Mouse (Mus musculus) ES-Bruce4 (cell line): ENCODE measurements around the gene 9130008F23Rik.

Source experiments
- CTCF ChIP-seq: IDR thresholded peaks from one replicate; pipeline ENCODE4 v1.8.1; 2011; ENCODE audit warnings: low read depth, low read length
- EP300 ChIP-seq: IDR thresholded peaks from 2 replicates; pipeline ENCODE4 v1.6.1; 2011; ENCODE audit warnings: low read depth, low read length; ENCODE audit not compliant: insufficient read depth
- POLR2A ChIP-seq: IDR thresholded peaks from one replicate; pipeline ENCODE4 v1.8.1; 2011; ENCODE audit warnings: low read length; ENCODE audit not compliant: insufficient read depth

DNA sequence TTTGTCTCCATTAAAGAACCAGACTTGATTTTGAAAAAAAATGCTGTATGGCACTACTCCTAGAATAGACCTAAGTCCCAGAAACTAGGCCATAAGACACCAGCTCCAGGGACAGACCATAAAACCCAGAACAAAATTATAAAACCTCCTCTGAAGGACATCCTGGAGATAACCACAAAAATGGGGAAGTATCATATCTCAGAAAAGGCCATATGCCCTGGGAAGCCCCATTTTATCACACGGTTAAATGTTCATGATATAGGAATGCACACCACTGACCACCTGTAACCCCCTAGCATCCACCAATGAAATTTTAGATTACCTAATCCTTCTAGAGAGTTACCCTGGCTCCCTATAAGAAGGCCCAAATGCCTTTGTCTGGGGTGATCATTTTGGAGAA is 4.8 kb downstream of the 9130008F23Rik start:
- TF ChIP-seq CTCF = no peak
- no peak for TF ChIP-seq POLR2A
- no peak for TF ChIP-seq EP300
